ENCODE assay signal across 14 mouse cellular contexts in genomic region chr6:32890726-32891125, GRCm38 (mm10).
"Had no signal": no experiment of that assay in that cellular context is flagged by ENCODE, and none has a peak within 500 bp of the region (broad histone marks: within the 10 kb centered on the region; RNA-seq: fewer than 3 reads in every experiment).

No protein-coding gene starts in this region.

- H3K36me3 ChIP-seq: intestine, embryonic 15.5 days had no signal

- H3K9me3 ChIP-seq: intestine, embryonic 15.5 days had no signal

- DNase-seq: layer of hippocampus, postnatal 36 days; liver, postnatal 0 days; lung, embryonic 14.5 days; midbrain, embryonic 14.5 days; thymus, adult 2 months; thymus, postnatal 14 days; thymus, postnatal 4 days had no signal

- H3K4me2 ChIP-seq: intestine, embryonic 15.5 days; lung, embryonic 14.5 days had no signal

- H3K27me3 ChIP-seq: intestine, embryonic 15.5 days had no signal

- H3K4me3 ChIP-seq: intestine, embryonic 15.5 days; left cerebral cortex, adult 2 months had no signal

- H3K9ac ChIP-seq: intestine, embryonic 15.5 days; liver, embryonic 14.5 days; liver, postnatal 0 days; lung, embryonic 14.5 days had no signal

- H3K27ac ChIP-seq: intestine, embryonic 15.5 days; kidney, postnatal 0 days; left cerebral cortex, adult 2 months; liver, embryonic 14.5 days; macrophage; stomach, postnatal 0 days had no signal

- ATAC-seq: intestine, embryonic 15.5 days; liver, postnatal 0 days; lung, postnatal 0 days had no signal
